8 mouse cellular contexts compared by ENCODE assay signal in genomic region chr9:27300188-27300691, GRCm38 (mm10). TPM values are rescaled to one million over a fixed set of nuclear protein-coding genes. Genes with fewer than 3 reads are reported as not detected.
DNase-seq lines count a peak whose midpoint lies in the region; ATAC-seq and TF ChIP-seq lines count a peak whose summit lies in the region.

No protein-coding gene starts in this region.

- peak overlapping the region; percentile 94 for H3K4me2 ChIP-seq in embryonic facial prominence, embryonic 11.5 days (ENCODE audit: low read depth, low read length)
- peak overlapping the region; percentile 98 for H3K4me2 ChIP-seq in hindbrain, embryonic 11.5 days (replicated peaks; ENCODE audit: low read depth, low read length)
- H3K4me2 ChIP-seq in limb, embryonic 14.5 days (replicated peaks; ENCODE audit: low read depth, low read length, severe bottlenecking) = peak overlapping the region; percentile 89
- peak overlapping the region; percentile 95 for H3K4me2 ChIP-seq in neural tube, embryonic 13.5 days

- H3K9me3 ChIP-seq in embryonic facial prominence, embryonic 11.5 days (replicated peaks; ENCODE audit: control insufficient read depth, low read length) = no peaks in the 10 kb centered on the region
- no peaks in the 10 kb centered on the region for H3K9me3 ChIP-seq in hindbrain, embryonic 11.5 days (ENCODE audit: control insufficient read depth, low read length)
- no peaks in the 10 kb centered on the region for H3K9me3 ChIP-seq in limb, embryonic 14.5 days (ENCODE audit: control insufficient read depth, low read length)
- H3K9me3 ChIP-seq in neural tube, embryonic 13.5 days = no peaks in the 10 kb centered on the region

- peak; percentile 7 for DNase-seq in urinary bladder, postnatal 25 days (ENCODE audit: low spot score)
- DNase-seq in urinary bladder, adult 2 months (ENCODE audit: low spot score) = no peak
- peak; percentile 31 for DNase-seq in embryonic facial prominence, embryonic 11.5 days (ENCODE audit: low spot score)
- DNase-seq in hindbrain, embryonic 11.5 days (ENCODE audit: low spot score) = peak; percentile 50
- DNase-seq in limb, embryonic 14.5 days (ENCODE audit: low spot score) = no peak

- no peak for ATAC-seq in embryonic facial prominence, embryonic 11.5 days (replicated peaks; ENCODE audit: insufficient number of reproducible peaks, low FRiP score, low TSS enrichment, low read depth)
- ATAC-seq in hindbrain, embryonic 11.5 days (ENCODE audit: low FRiP score) = no peak
- ATAC-seq in limb, embryonic 14.5 days (ENCODE audit: low FRiP score, low read depth) = no peak
- ATAC-seq in neural tube, embryonic 13.5 days (ENCODE audit: low read depth) = no peak
- no peak for ATAC-seq in frontal cortex, adult (ENCODE audit: low TSS enrichment)
- ATAC-seq in granulocyte monocyte progenitor cell, adult 5-6 weeks (replicated peaks; ENCODE audit: poor library complexity, severe bottlenecking) = no peak

- peak overlapping the region; percentile 46 for H3K9ac ChIP-seq in embryonic facial prominence, embryonic 11.5 days (replicated peaks; ENCODE audit: low read length)
- H3K9ac ChIP-seq in hindbrain, embryonic 11.5 days (ENCODE audit: low read depth, low read length) = peak overlapping the region; percentile 68
- 0 out of 2 replicates have a peak overlapping the region, but pooled peaks have one; percentile 43 for H3K9ac ChIP-seq in limb, embryonic 14.5 days (ENCODE audit: low read depth, low read length, severe bottlenecking)
- H3K9ac ChIP-seq in neural tube, embryonic 13.5 days = peak overlapping the region; percentile 79

- H3K4me3 ChIP-seq in embryonic facial prominence, embryonic 11.5 days (ENCODE audit: low read depth, low read length) = peak overlapping the region; percentile 73
- peak overlapping the region; percentile 71 for H3K4me3 ChIP-seq in hindbrain, embryonic 11.5 days (ENCODE audit: low read depth, low read length)
- H3K4me3 ChIP-seq in limb, embryonic 14.5 days (replicated peaks; ENCODE audit: low read length) = peak overlapping the region; percentile 62
- peak overlapping the region; percentile 81 for H3K4me3 ChIP-seq in neural tube, embryonic 13.5 days

- peaks cover 12% of the 10 kb centered on the region; the same call in 1 of the 2 replicates for H3K27me3 ChIP-seq in embryonic facial prominence, embryonic 11.5 days (ENCODE audit: control insufficient read depth, insufficient read depth, low read length)
- peaks cover 4% of the 10 kb centered on the region; the same call in 1 of the 2 replicates for H3K27me3 ChIP-seq in hindbrain, embryonic 11.5 days (ENCODE audit: control insufficient read depth, insufficient read depth, low read length)
- peaks cover 19% of the 10 kb centered on the region for H3K27me3 ChIP-seq in limb, embryonic 14.5 days (ENCODE audit: control insufficient read depth, insufficient read depth, low read length)
- peaks cover 43% of the 10 kb centered on the region for H3K27me3 ChIP-seq in neural tube, embryonic 13.5 days

- WGBS in embryonic facial prominence, embryonic 11.5 days = under 1% methylated on average over 32 of the region's 32 CpGs
- 0% methylated on average over 32 of the region's 32 CpGs for WGBS in hindbrain, embryonic 11.5 days
- under 1% methylated on average over 32 of the region's 32 CpGs for WGBS in limb, embryonic 14.5 days
- whole genome bisulfite sequencing in neural tube, embryonic 13.5 days = under 1% methylated on average over 32 of the region's 32 CpGs

- H3K4me1 ChIP-seq in embryonic facial prominence, embryonic 11.5 days (ENCODE audit: control insufficient read depth, insufficient read depth, low read length) = peaks cover 15% of the 10 kb centered on the region
- H3K4me1 ChIP-seq in hindbrain, embryonic 11.5 days (replicated peaks; ENCODE audit: control insufficient read depth, insufficient read depth, low read length) = peaks cover 12% of the 10 kb centered on the region; the same call in 1 of the 2 replicates
- peaks cover 11% of the 10 kb centered on the region for H3K4me1 ChIP-seq in limb, embryonic 14.5 days (ENCODE audit: control insufficient read depth, insufficient read depth, low read length)
- H3K4me1 ChIP-seq in neural tube, embryonic 13.5 days (replicated peaks) = peaks cover 58% of the 10 kb centered on the region

- no peak for TF ChIP-seq POLR2A in limb, embryonic 14.5 days (IDR thresholded peaks at IDR 0.05; ENCODE audit: borderline replicate concordance, extremely low read depth, insufficient read depth, insufficient read length)

- H3K36me3 ChIP-seq in embryonic facial prominence, embryonic 11.5 days (replicated peaks; ENCODE audit: control insufficient read depth, insufficient read depth, low read depth, low read length) = no peaks in the 10 kb centered on the region
- H3K36me3 ChIP-seq in hindbrain, embryonic 11.5 days (ENCODE audit: control insufficient read depth, insufficient read depth, low read length) = no peaks in the 10 kb centered on the region
- H3K36me3 ChIP-seq in limb, embryonic 14.5 days (ENCODE audit: control insufficient read depth, insufficient read depth, low read length) = no peaks in the 10 kb centered on the region
- H3K36me3 ChIP-seq in neural tube, embryonic 13.5 days = no peaks in the 10 kb centered on the region

- no peak overlapping the region for H3K27ac ChIP-seq in embryonic facial prominence, embryonic 11.5 days (replicated peaks; ENCODE audit: low read depth, low read length)
- H3K27ac ChIP-seq in hindbrain, embryonic 11.5 days (ENCODE audit: low read depth, low read length) = no peak overlapping the region
- H3K27ac ChIP-seq in limb, embryonic 14.5 days (replicated peaks; ENCODE audit: low read depth, low read length) = no peak overlapping the region
- H3K27ac ChIP-seq in neural tube, embryonic 13.5 days (replicated peaks) = 0 out of 2 replicates have a peak overlapping the region, but pooled peaks have one; percentile 77

RNA-seq across cellular contexts. Expression of gene Igsf9b, which starts 1.2 kb away (rescaled TPM):
- 6.3 and 7.7 TPM in 2 replicates for polyA plus RNA-seq in urinary bladder, adult 2 months (2012; rRNA removed)
- polyA plus RNA-seq in embryonic facial prominence, embryonic 11.5 days (2014; fragmentation: Nextera tagmentation; extraction: Ambion mirVana) = 2.1 and 2.4 TPM in 2 replicates
- polyA plus RNA-seq in hindbrain, embryonic 11.5 days (2014; fragmentation: Nextera tagmentation; extraction: Ambion mirVana) = 5.7 and 6.6 TPM in 2 replicates
- 1.9 and 2.2 TPM in 2 replicates for polyA plus RNA-seq in limb, embryonic 14.5 days (2012; rRNA removed)
- polyA plus RNA-seq in limb, embryonic 14.5 days (2014; fragmentation: Nextera tagmentation; extraction: Ambion mirVana) = 2.9 and 4.3 TPM in 2 replicates
- 12.6 and 14.3 TPM in 2 replicates for polyA plus RNA-seq in neural tube, embryonic 13.5 days (2015; fragmentation: Nextera tagmentation; extraction: Ambion mirVana)
- total RNA-seq in granulocyte monocyte progenitor cell, adult 5-6 weeks (2014; fragmentation: Nextera tagmentation) = not detected in 2 replicates
- total RNA-seq in granulocyte monocyte progenitor cell, adult 5-6 weeks (2017) = 0.10 TPM in 1 of 2 replicates, not detected in the other

Comparison
In these comparisons a context has a peak if more than half of its experiments do, and no peak if none do; other contexts are left out.
1. DNase-seq: peak in urinary bladder, postnatal 25 days (single experiment), embryonic facial prominence, embryonic 11.5 days (single experiment) and hindbrain, embryonic 11.5 days (single experiment); none in urinary bladder, adult 2 months (single experiment) and limb, embryonic 14.5 days (single experiment).
2. Peak in every context shown above with its lines, with median percentiles within 50 percentile points of each other: H3K4me2 ChIP-seq, H3K4me3 ChIP-seq and H3K9ac ChIP-seq.